Mouse (Mus musculus) left cerebral cortex, adult 11 months (tissue): Measurements from ENCODE around the gene Cdc42ep3.

Source experiments
- DNase-seq: peaks from one replicate; pipeline ENCODE4 v3.0.0; 2022; ENCODE audit warnings: low spot score

Gene Cdc42ep3

GRCm38 (mm10) chr17:79343334-79343946, 11.5 kb downstream of the Cdc42ep3 start:
- no peak for DNase-seq

GRCm38 (mm10) chr17:79342639-79343333, 12.1 kb downstream of the Cdc42ep3 start:
- DNase-seq = no peak

GRCm38 (mm10) chr17:79341946-79342470, 12.9 kb downstream of the Cdc42ep3 start:
- no peak for DNase-seq

- DNase-seq = no peak
Measured at GRCm38 (mm10) chr17:79337494-79337893, 17.4 kb downstream of the Cdc42ep3 start.

- no peak for DNase-seq
Measured at GRCm38 (mm10) chr17:79334701-79335100, 20.2 kb downstream of the Cdc42ep3 start.

- no peak for DNase-seq
Measured at GRCm38 (mm10) chr17:79333650-79334049, 21.2 kb downstream of the Cdc42ep3 start.

- DNase-seq = no peak
Measured at GRCm38 (mm10) chr17:79332864-79333263, 22.0 kb downstream of the Cdc42ep3 start.

- DNase-seq = no peak
Measured at GRCm38 (mm10) chr17:79330397-79330796, 24.5 kb downstream of the Cdc42ep3 start.

GRCm38 (mm10) chr17:79326868-79327376, 28.0 kb downstream of the Cdc42ep3 start:
- peak; percentile 50 for DNase-seq

GRCm38 (mm10) chr17:79317085-79317751, 37.7 kb downstream of the Cdc42ep3 start:
- no peak for DNase-seq

GRCm38 (mm10) chr17:79315415-79316094, 39.3 kb downstream of the Cdc42ep3 start:
- no peak for DNase-seq

- DNase-seq = no peak
Measured at GRCm38 (mm10) chr17:79310465-79310864, 44.4 kb downstream of the Cdc42ep3 start.

GRCm38 (mm10) chr17:79309506-79309905, 45.4 kb downstream of the Cdc42ep3 start:
- DNase-seq = no peak

GRCm38 (mm10) chr17:79305644-79306043, 49.2 kb downstream of the Cdc42ep3 start:
- DNase-seq = no peak

- no peak for DNase-seq
Measured at GRCm38 (mm10) chr17:79303744-79304497, 51.0 kb downstream of the Cdc42ep3 start.

- DNase-seq = no peak
Measured at GRCm38 (mm10) chr17:79303238-79303637, 51.7 kb downstream of the Cdc42ep3 start.

GRCm38 (mm10) chr17:79299925-79300324, 55.0 kb downstream of the Cdc42ep3 start:
- DNase-seq = no peak

GRCm38 (mm10) chr17:79298968-79299367, 55.9 kb downstream of the Cdc42ep3 start:
- DNase-seq = no peak

- no peak for DNase-seq
Measured at GRCm38 (mm10) chr17:79295926-79296325, 59.0 kb downstream of the Cdc42ep3 start.

- DNase-seq = no peak
Measured at GRCm38 (mm10) chr17:79291672-79292071, 63.2 kb downstream of the Cdc42ep3 start.

GRCm38 (mm10) chr17:79290697-79291096, 64.2 kb downstream of the Cdc42ep3 start:
- no peak for DNase-seq
